Mouse (Mus musculus) frontal cortex, postnatal 14 days (tissue): ENCODE data around the gene Olfr934.

Experiments
- DNase-seq, 2 experiments: peaks; one replicate each; pipeline ENCODE4 v3.0.0; 2022; ENCODE audit warnings: low spot score in 2 of 2

The Olfr934 gene

DNA sequence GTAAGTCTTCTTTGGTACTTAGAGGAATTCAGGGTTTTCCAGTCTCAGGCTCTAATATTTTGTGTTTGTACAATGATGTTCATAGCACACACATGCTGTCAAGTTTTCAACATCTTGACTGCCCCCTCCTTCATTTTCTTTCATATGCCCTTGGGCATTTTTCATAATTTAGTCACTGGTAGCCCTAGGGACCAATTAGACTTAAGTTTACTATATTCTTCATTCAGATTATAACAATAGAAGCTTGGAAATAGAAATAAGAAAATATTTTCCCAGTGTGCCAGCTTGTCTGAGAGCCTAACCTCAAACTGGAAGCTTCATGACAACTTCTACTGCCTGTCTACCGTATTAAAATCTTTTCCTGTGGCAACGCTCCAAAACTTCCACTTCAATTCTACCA is at the start of gene Olfr934:
Olfr934 (minus strand) TSS at position 101 of the 400 bp plus-strand sequence.
- DNase-seq, result no peak

- DNase-seq, result no peak
Observed at GRCm38 (mm10) chr9:39023277-39023676, 35.2 kb upstream of the Olfr934 start, which contains the start of gene Olfr146. TSS of gene Olfr146 (minus strand) at chr9:39023377.

DNA sequence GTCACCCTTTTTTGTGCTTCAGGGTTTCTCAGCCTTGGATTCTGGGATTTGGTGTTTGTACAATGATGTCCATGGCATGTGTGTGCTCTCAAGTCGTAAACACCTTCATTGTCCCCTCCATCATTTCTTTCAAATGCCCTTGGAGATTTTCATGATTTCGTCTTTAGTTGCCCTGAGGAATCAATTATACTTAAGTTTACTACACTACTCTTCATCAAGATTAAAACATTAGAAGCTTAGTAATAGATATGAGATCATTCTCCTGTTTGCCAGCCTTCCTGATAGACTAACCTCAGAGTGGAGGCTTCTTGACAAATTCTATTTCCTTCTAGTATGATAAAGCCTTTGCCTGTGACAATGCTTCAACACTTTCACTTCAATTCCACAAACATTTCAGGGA is 11.5 kb upstream of the Olfr934 start, which contains the start of gene Olfr935:
Olfr935 (minus strand) TSS at position 101 of the 400 bp plus-strand sequence.
- no peak for DNase-seq

DNA sequence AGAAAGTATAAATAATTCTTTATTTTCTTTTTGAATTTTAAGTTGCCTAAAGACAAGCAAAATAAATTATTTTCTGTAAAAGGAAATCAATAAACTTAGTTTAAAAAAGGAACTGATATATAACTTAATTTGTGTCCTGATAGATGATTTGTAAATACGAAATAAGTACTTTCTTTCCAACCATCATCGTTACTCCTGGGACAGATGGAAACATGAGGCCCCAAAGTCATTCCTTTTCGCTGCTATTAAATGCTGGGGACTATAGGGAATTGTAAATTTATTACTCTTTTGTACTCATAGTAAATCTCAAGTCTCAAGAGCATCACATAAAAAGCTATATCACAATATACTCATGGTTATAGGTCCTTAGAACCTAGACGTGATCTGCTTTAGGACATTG is 16.1 kb downstream of the Olfr934 start, which contains the start of gene Olfr933:
Olfr933 (plus strand) TSS at position 301 of the 400 bp plus-strand sequence.
- DNase-seq, result no peak

GRCm38 (mm10) chr9:38954124-38954416 is 34.0 kb downstream of the Olfr934 start:
- no peak for DNase-seq

- DNase-seq, result no peak
Observed at GRCm38 (mm10) chr9:38953401-38954123, 34.6 kb downstream of the Olfr934 start.
